Mouse (Mus musculus) G1E (cell line): ENCODE data around the gene Gbp9.
"Not testable (repeated sequence)": the region's sequence is repeated elsewhere in the genome, so short reads cannot be mapped to it uniquely, and the experiment has no call there.

Source experiments
- CTCF ChIP-seq: IDR thresholded peaks from 2 replicates; pipeline ENCODE4 v1.5.1; 2012; ENCODE audit warnings: low read depth, low read length, inconsistent platforms, mixed read lengths
- GATA1 ChIP-seq: IDR thresholded peaks from 2 replicates; pipeline ENCODE4 v1.6.1; 2012; ENCODE audit warnings: borderline replicate concordance, low read length, inconsistent platforms, mixed read lengths
- GATA2 ChIP-seq: IDR thresholded peaks from 2 replicates; pipeline ENCODE4 v1.6.1; 2012; ENCODE audit warnings: low read depth, low read length, inconsistent platforms, borderline replicate concordance
- TAL1 ChIP-seq: conservative IDR thresholded peaks from 2 replicates; pipeline ENCODE4 v1.6.1; 2012; ENCODE audit warnings: low read depth, low read length, inconsistent platforms, mixed read lengths

DNA sequence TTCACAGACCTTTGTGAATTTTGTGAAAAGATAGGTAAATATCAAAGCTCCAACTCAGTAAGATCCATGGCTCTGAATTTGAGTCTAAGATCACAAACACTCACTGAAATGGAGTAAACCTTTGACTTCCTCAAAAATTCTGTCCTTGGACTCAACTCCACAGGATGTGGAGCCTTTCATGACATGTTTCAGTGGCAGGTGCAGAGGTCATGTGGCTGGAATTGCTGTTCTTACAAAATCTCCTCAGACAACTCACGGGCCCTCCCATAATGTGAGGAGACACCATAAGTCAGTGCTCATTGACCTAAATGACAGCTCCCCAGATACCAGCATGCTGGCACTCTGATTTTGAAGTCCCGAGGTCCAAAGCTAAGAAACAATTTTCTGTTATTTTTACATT, 8.7 kb upstream of the Gbp9 start:
- not testable (repeated sequence) for TF ChIP-seq CTCF, GATA2, GATA1, TAL1
